Mouse (Mus musculus) forebrain, embryonic 12.5 days (tissue): ENCODE data around the gene Ptgfrn. TPM values are rescaled to one million over a fixed set of nuclear protein-coding genes. Genes with fewer than 3 reads are reported as not detected.

Source experiments
- ATAC-seq: fragments of 200-750 bp; cut with Nextera tagmentation; 2 replicates; pipeline ENCODE4 v1.8.0; 2017; ENCODE audit warnings: moderate TSS enrichment; ENCODE audit not compliant: low FRiP score
- H3K27ac ChIP-seq: fragments of 300-500 bp; sonication (generic); 2 replicates; pipeline ENCODE4 v1.5.1; 2016; ENCODE audit warnings: mild to moderate bottlenecking
- H3K27me3 ChIP-seq: fragments of 300-500 bp; sonication (generic); 2 replicates; pipeline ENCODE4 v1.6.1; 2016; ENCODE audit warnings: mild to moderate bottlenecking
- H3K36me3 ChIP-seq: fragments of 300-500 bp; sonication (generic); replicated peaks from 2 replicates; pipeline ENCODE4 v1.6.1; 2016; ENCODE audit warnings: mild to moderate bottlenecking
- H3K4me1 ChIP-seq: fragments of 300-500 bp; sonication (generic); 2 replicates; pipeline ENCODE4 v1.6.1; 2016
- H3K4me2 ChIP-seq: fragments of 300-500 bp; sonication (generic); 2 replicates; pipeline ENCODE4 v1.6.1; 2016; ENCODE audit warnings: mild to moderate bottlenecking, moderate library complexity
- H3K4me3 ChIP-seq: fragments of 300-500 bp; sonication (generic); replicated peaks from 2 replicates; pipeline ENCODE4 v1.5.1; 2016; ENCODE audit warnings: mild to moderate bottlenecking
- H3K9ac ChIP-seq: fragments of 300-500 bp; sonication (generic); 2 replicates; pipeline ENCODE4 v1.6.1; 2016; ENCODE audit warnings: mild to moderate bottlenecking
- H3K9me3 ChIP-seq: fragments of 300-500 bp; sonication (generic); 2 replicates; pipeline ENCODE4 v1.6.1; 2016
- WGBS: fragments of 180-500 bp; shearing (Covaris S2); methylation state at CpG from one replicate; pipeline ENCODE4 v1.1.7; 2016; 5-methylcytosine and 5-hydroxymethylcytosine counted together
- polyA plus RNA-seq: library from polyadenylated mRNA; unstranded; fragments of >200 nt; fragmentation: Nextera tagmentation; extraction: Ambion mirVana; gene quantifications from 2 replicates; pipeline ENCODE4 v1.2.1, GENCODE M21; 2016

The Ptgfrn gene
- polyA plus RNA-seq, 1 experiment from 2014 or later = 4.5 TPM

GRCm38 (mm10) chr3:101026741-101027140 lies 83.3 kb downstream of the Ptgfrn start:
- Histone ChIP-seq H3K27ac (no peak overlapping the region), H3K9me3 (no peaks in the 10 kb centered on the region), H3K4me3 (no peak overlapping the region), H3K36me3 (no peaks in the 10 kb centered on the region), H3K9ac (no peak overlapping the region), H3K4me2 (no peak overlapping the region), H3K4me1 (no peaks in the 10 kb centered on the region), H3K27me3 (no peaks in the 10 kb centered on the region)
- WGBS = 83% methylated on average over 1 of the region's 1 CpGs
- no peak for ATAC-seq

GRCm38 (mm10) chr3:101022967-101023366 lies 87.1 kb downstream of the Ptgfrn start:
- Histone ChIP-seq H3K36me3 (no peaks in the 10 kb centered on the region), H3K4me1 (no peaks in the 10 kb centered on the region), H3K4me2 (no peak overlapping the region), H3K4me3 (no peak overlapping the region), H3K9ac (no peak overlapping the region), H3K27me3 (no peaks in the 10 kb centered on the region), H3K27ac (no peak overlapping the region), H3K9me3 (no peaks in the 10 kb centered on the region)
- WGBS = 91% methylated on average over 6 of the region's 6 CpGs
- no peak for ATAC-seq

- H3K4me1 ChIP-seq = no peaks in the 10 kb centered on the region
- H3K36me3 ChIP-seq = no peaks in the 10 kb centered on the region
- H3K27me3 ChIP-seq = no peaks in the 10 kb centered on the region
- H3K9ac ChIP-seq = no peak overlapping the region
- ATAC-seq = no peak
- no peak overlapping the region for H3K4me2 ChIP-seq
- no peaks in the 10 kb centered on the region for H3K9me3 ChIP-seq
- H3K4me3 ChIP-seq = no peak overlapping the region
- WGBS = 79% methylated on average over 8 of the region's 8 CpGs
- no peak overlapping the region for H3K27ac ChIP-seq
Measured at GRCm38 (mm10) chr3:101021481-101022051, 88.5 kb downstream of the Ptgfrn start.

GRCm38 (mm10) chr3:101021073-101021472 lies 89.0 kb downstream of the Ptgfrn start:
- Histone ChIP-seq H3K4me1 (peaks cover 2% of the 10 kb centered on the region; the same call in 1 of the 2 replicates), H3K4me3 (no peak overlapping the region)

GRCm38 (mm10) chr3:101018494-101018893 lies 91.6 kb downstream of the Ptgfrn start:
- no peaks in the 10 kb centered on the region for H3K9me3 ChIP-seq
- no peak overlapping the region for H3K4me2 ChIP-seq
- no peaks in the 10 kb centered on the region for H3K36me3 ChIP-seq
- no peak for ATAC-seq
- H3K27me3 ChIP-seq = no peaks in the 10 kb centered on the region
- 89% methylated on average over 6 of the region's 6 CpGs for WGBS
- H3K4me3 ChIP-seq = no peak overlapping the region
- H3K9ac ChIP-seq = no peak overlapping the region
- H3K27ac ChIP-seq = no peak overlapping the region
- peaks cover 19% of the 10 kb centered on the region for H3K4me1 ChIP-seq

More at GRCm38 (mm10) chr3:101021073-101021472, 89.0 kb downstream of the Ptgfrn start:
- 90% methylated on average over 5 of the region's 5 CpGs for WGBS
- Histone ChIP-seq H3K27me3 (no peaks in the 10 kb centered on the region), H3K9ac (no peak overlapping the region), H3K36me3 (no peaks in the 10 kb centered on the region), H3K4me2 (no peak overlapping the region), H3K9me3 (no peaks in the 10 kb centered on the region), H3K27ac (no peak overlapping the region)
- ATAC-seq = no peak

- H3K9ac ChIP-seq = no peak overlapping the region
- H3K27ac ChIP-seq = no peak overlapping the region
- H3K36me3 ChIP-seq = no peaks in the 10 kb centered on the region
- no peak overlapping the region for H3K4me3 ChIP-seq
- H3K4me2 ChIP-seq = no peak overlapping the region
- WGBS = 89% methylated on average over 7 of the region's 7 CpGs
- H3K9me3 ChIP-seq = no peaks in the 10 kb centered on the region
- no peak for ATAC-seq
- H3K4me1 ChIP-seq = peaks cover 24% of the 10 kb centered on the region
- no peaks in the 10 kb centered on the region for H3K27me3 ChIP-seq
Measured at GRCm38 (mm10) chr3:101016050-101016449, 94.0 kb downstream of the Ptgfrn start.

- Histone ChIP-seq H3K4me2 (no peak overlapping the region), H3K4me3 (no peak overlapping the region), H3K9me3 (no peaks in the 10 kb centered on the region), H3K27me3 (no peaks in the 10 kb centered on the region), H3K9ac (no peak overlapping the region), H3K4me1 (peaks cover 24% of the 10 kb centered on the region), H3K36me3 (no peaks in the 10 kb centered on the region), H3K27ac (no peak overlapping the region)
- ATAC-seq = no peak
- WGBS = 42% methylated on average over 4 of the region's 4 CpGs
Measured at GRCm38 (mm10) chr3:101015254-101015653, 94.8 kb downstream of the Ptgfrn start.

- Histone ChIP-seq H3K4me2 (no peak overlapping the region), H3K27ac (no peak overlapping the region), H3K9ac (no peak overlapping the region), H3K4me1 (peaks cover 24% of the 10 kb centered on the region), H3K9me3 (no peaks in the 10 kb centered on the region), H3K36me3 (no peaks in the 10 kb centered on the region), H3K4me3 (no peak overlapping the region), H3K27me3 (no peaks in the 10 kb centered on the region)
- 83% methylated on average over 3 of the region's 3 CpGs for WGBS
- no peak for ATAC-seq
Measured at GRCm38 (mm10) chr3:101013536-101013935, 96.5 kb downstream of the Ptgfrn start.

GRCm38 (mm10) chr3:101013005-101013404 lies 97.1 kb downstream of the Ptgfrn start:
- WGBS = 93% methylated on average over 10 of the region's 10 CpGs
- peaks cover 24% of the 10 kb centered on the region for H3K4me1 ChIP-seq
- no peak overlapping the region for H3K4me3 ChIP-seq
- no peak for ATAC-seq
- H3K27ac ChIP-seq = no peak overlapping the region
- H3K36me3 ChIP-seq = no peaks in the 10 kb centered on the region
- no peak overlapping the region for H3K4me2 ChIP-seq
- no peaks in the 10 kb centered on the region for H3K27me3 ChIP-seq
- no peaks in the 10 kb centered on the region for H3K9me3 ChIP-seq
- H3K9ac ChIP-seq = no peak overlapping the region

GRCm38 (mm10) chr3:101012597-101012996 lies 97.5 kb downstream of the Ptgfrn start:
- H3K27ac ChIP-seq = 0 out of 2 replicates have a peak overlapping the region, but pooled peaks have one; percentile 13
- WGBS = 71% methylated on average over 8 of the region's 8 CpGs
- no peaks in the 10 kb centered on the region for H3K27me3 ChIP-seq
- H3K4me3 ChIP-seq = no peak overlapping the region
- peaks cover 24% of the 10 kb centered on the region for H3K4me1 ChIP-seq
- no peak overlapping the region for H3K9ac ChIP-seq
- ATAC-seq = no peak
- no peaks in the 10 kb centered on the region for H3K9me3 ChIP-seq
- H3K36me3 ChIP-seq = no peaks in the 10 kb centered on the region
- no peak overlapping the region for H3K4me2 ChIP-seq

GRCm38 (mm10) chr3:101012131-101012571 lies 97.9 kb downstream of the Ptgfrn start:
- H3K4me1 ChIP-seq = peaks cover 24% of the 10 kb centered on the region
- no peaks in the 10 kb centered on the region for H3K9me3 ChIP-seq
- H3K27me3 ChIP-seq = no peaks in the 10 kb centered on the region
- H3K36me3 ChIP-seq = no peaks in the 10 kb centered on the region
- no peak overlapping the region for H3K9ac ChIP-seq
- 71% methylated on average over 10 of the region's 10 CpGs for WGBS
- H3K4me3 ChIP-seq = no peak overlapping the region
- ATAC-seq = no peak; the same call in 1 of the 2 replicates
- no peak overlapping the region for H3K4me2 ChIP-seq
- H3K27ac ChIP-seq = 0 out of 2 replicates have a peak overlapping the region, but pooled peaks have one; percentile 13

GRCm38 (mm10) chr3:101011203-101011600 lies 98.9 kb downstream of the Ptgfrn start:
- Histone ChIP-seq H3K36me3 (no peaks in the 10 kb centered on the region), H3K4me3 (no peak overlapping the region), H3K4me1 (peaks cover 24% of the 10 kb centered on the region), H3K4me2 (no peak overlapping the region), H3K27me3 (no peaks in the 10 kb centered on the region), H3K9me3 (no peaks in the 10 kb centered on the region), H3K9ac (no peak overlapping the region), H3K27ac (no peak overlapping the region)
- no peak for ATAC-seq
- 68% methylated on average over 5 of the region's 5 CpGs for WGBS

- Histone ChIP-seq H3K4me1 (peaks cover 19% of the 10 kb centered on the region), H3K4me3 (no peak overlapping the region), H3K9me3 (no peaks in the 10 kb centered on the region), H3K27me3 (no peaks in the 10 kb centered on the region), H3K4me2 (no peak overlapping the region), H3K36me3 (no peaks in the 10 kb centered on the region), H3K9ac (no peak overlapping the region), H3K27ac (no peak overlapping the region)
- ATAC-seq = no peak
- WGBS = 93% methylated on average over 4 of the region's 4 CpGs
Measured at GRCm38 (mm10) chr3:101010589-101011202, 99.4 kb downstream of the Ptgfrn start.
